ENCODE assay signal across 8 mouse cellular contexts in the genomic region with DNA sequence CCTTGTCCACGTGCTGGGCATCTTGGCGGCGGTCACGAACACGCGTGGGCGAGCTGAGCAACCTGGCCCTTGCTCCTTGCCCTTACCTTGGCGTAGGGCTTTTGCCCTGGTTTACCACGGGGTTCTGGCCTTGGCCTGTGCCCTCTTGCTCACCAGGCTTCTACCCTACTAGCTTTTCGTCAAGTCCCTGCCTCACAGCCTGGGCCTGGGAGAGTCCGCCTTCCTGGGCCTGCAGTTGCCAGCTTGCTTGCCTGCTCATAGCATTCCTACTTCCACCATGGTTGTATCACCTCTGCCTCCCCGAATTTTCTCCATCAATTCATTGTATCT. TPM values are rescaled to one million over a fixed set of nuclear protein-coding genes. Genes with fewer than 3 reads are reported as not detected.
DNase-seq lines count a peak whose midpoint lies in the region; ATAC-seq and TF ChIP-seq lines count a peak whose summit lies in the region.

No protein-coding gene starts in this region.

- ATAC-seq in kidney, embryonic 16.5 days (ENCODE audit: low FRiP score, low TSS enrichment): peak; percentile 21
- ATAC-seq in intestine, embryonic 14.5 days (replicated peaks; ENCODE audit: low FRiP score, low TSS enrichment, low read depth): peak; percentile 16; the same call in 1 of the 2 replicates

- H3K9me3 ChIP-seq in kidney, embryonic 16.5 days (ENCODE audit: low read length): peaks cover 3% of the 10 kb centered on the region; the same call in 1 of the 2 replicates
- no peaks in the 10 kb centered on the region for H3K9me3 ChIP-seq in embryonic facial prominence, embryonic 10.5 days
- H3K9me3 ChIP-seq in intestine, embryonic 14.5 days (ENCODE audit: control insufficient read depth, low read length): no peaks in the 10 kb centered on the region

- peak overlapping the region; percentile 84 for H3K9ac ChIP-seq in kidney, embryonic 16.5 days (replicated peaks; ENCODE audit: low read length)
- H3K9ac ChIP-seq in intestine, embryonic 14.5 days (ENCODE audit: low read length): peak overlapping the region; percentile 74

- TF ChIP-seq POLR2A in myocyte (IDR thresholded peaks at IDR 0.05; ENCODE audit: insufficient read length, low read depth): no peak

- H3K4me1 ChIP-seq in kidney, embryonic 16.5 days (ENCODE audit: insufficient read depth, low read length): peaks cover 31% of the 10 kb centered on the region
- H3K4me1 ChIP-seq in embryonic facial prominence, embryonic 10.5 days: peaks cover 39% of the 10 kb centered on the region
- H3K4me1 ChIP-seq in intestine, embryonic 14.5 days (replicated peaks; ENCODE audit: control insufficient read depth, insufficient read depth, low read length): peaks cover 28% of the 10 kb centered on the region

- peak overlapping the region; percentile 99 for H3K27ac ChIP-seq in kidney, embryonic 16.5 days (ENCODE audit: low read length)
- H3K27ac ChIP-seq in embryonic facial prominence, embryonic 10.5 days (replicated peaks): peak overlapping the region; percentile 96
- H3K27ac ChIP-seq in intestine, embryonic 14.5 days (ENCODE audit: low read depth): peak overlapping the region; percentile 97

- peak overlapping the region; percentile 62 for H3K4me3 ChIP-seq in kidney, embryonic 16.5 days (ENCODE audit: low read length)
- H3K4me3 ChIP-seq in embryonic facial prominence, embryonic 10.5 days: peak overlapping the region; percentile 98
- H3K4me3 ChIP-seq in intestine, embryonic 14.5 days (ENCODE audit: low read depth, low read length): peak overlapping the region; percentile 63
- H3K4me3 ChIP-seq in myocyte: peak overlapping the region; percentile 44

- no peaks in the 10 kb centered on the region for H3K36me3 ChIP-seq in kidney, embryonic 16.5 days (ENCODE audit: insufficient read depth, low read length)
- H3K36me3 ChIP-seq in embryonic facial prominence, embryonic 10.5 days (replicated peaks): no peaks in the 10 kb centered on the region
- H3K36me3 ChIP-seq in intestine, embryonic 14.5 days (ENCODE audit: control insufficient read depth, insufficient read depth, low read length): no peaks in the 10 kb centered on the region
- H3K36me3 ChIP-seq in myocyte (ENCODE audit: control insufficient read depth, insufficient read depth): no peaks in the 10 kb centered on the region

- peak overlapping the region; percentile 89 for H3ac ChIP-seq in myocyte (ENCODE audit: control insufficient read depth, insufficient read length)

- H3K79me2 ChIP-seq in myocyte (ENCODE audit: control insufficient read depth, insufficient read depth): peaks cover 24% of the 10 kb centered on the region

- 4% methylated on average over 12 of the region's 12 CpGs for WGBS in kidney, embryonic 16.5 days
- WGBS in embryonic facial prominence, embryonic 10.5 days: 5% methylated on average over 12 of the region's 12 CpGs
- WGBS in intestine, embryonic 14.5 days: 4% methylated on average over 12 of the region's 12 CpGs

- peak overlapping the region; percentile 96 for H3K4me2 ChIP-seq in kidney, embryonic 16.5 days (replicated peaks; ENCODE audit: low read depth, low read length)
- H3K4me2 ChIP-seq in intestine, embryonic 14.5 days (ENCODE audit: low read length): peak overlapping the region; percentile 98
- peak overlapping the region; percentile 82 for H3K4me2 ChIP-seq in myocyte (ENCODE audit: low read depth)

- DNase-seq in kidney, adult 18-20 months: no peak
- DNase-seq in embryonic facial prominence, embryonic 10.5 days (ENCODE audit: low spot score): no peak
- no peak for DNase-seq in intestine, embryonic 14.5 days (ENCODE audit: low spot score)
- DNase-seq in spleen, adult 18-20 months: no peak
- DNase-seq in cerebellum, postnatal 14 days: no peak
- DNase-seq in urinary bladder, postnatal 36 days (ENCODE audit: low spot score in 2 of 2): no peak

- no peaks in the 10 kb centered on the region for H3K27me3 ChIP-seq in kidney, embryonic 16.5 days (ENCODE audit: insufficient read depth, low read length)
- H3K27me3 ChIP-seq in embryonic facial prominence, embryonic 10.5 days (replicated peaks; ENCODE audit: low read depth, poor library complexity, severe bottlenecking): no peaks in the 10 kb centered on the region
- H3K27me3 ChIP-seq in intestine, embryonic 14.5 days (replicated peaks; ENCODE audit: control insufficient read depth, insufficient read depth, low read length): no peaks in the 10 kb centered on the region
- H3K27me3 ChIP-seq in myocyte (ENCODE audit: control insufficient read depth, insufficient read depth, insufficient read length): no peaks in the 10 kb centered on the region

TF ChIP-seq in myocyte, 11 proteins besides CTCF, POLR2A, EP300 and RAD21:
- TF ChIP-seq MYOG (IDR thresholded peaks at IDR 0.05; ENCODE audit: control insufficient read depth in 1 of 3, insufficient read depth in 1 of 3, insufficient read length in 2 of 3, low read depth in 2 of 3) (no peak), POLR2AphosphoS2 (IDR thresholded peaks at IDR 0.05; ENCODE audit: insufficient read length, low read depth) (no peak), TCF12 (IDR thresholded peaks at IDR 0.05; ENCODE audit: insufficient read depth, poor library complexity, severe bottlenecking) (no peak)
TF ChIP-seq in myocyte: peak in this region for 0.

RNA-seq across cellular contexts. Expression of a gene that starts 0.8 kb away (rescaled TPM):
- polyA plus RNA-seq in kidney, embryonic 16.5 days (2015; fragmentation: Nextera tagmentation; extraction: Ambion mirVana): 11.4 and 12.3 TPM in 2 replicates
- 12.3 and 13.6 TPM in 2 replicates for polyA plus RNA-seq in embryonic facial prominence, embryonic 10.5 days (2016; fragmentation: Nextera tagmentation; extraction: Ambion mirVana)
- 9.0 and 10.0 TPM in 2 replicates for polyA plus RNA-seq in intestine, embryonic 14.5 days (2014; fragmentation: Nextera tagmentation; extraction: Ambion mirVana)
- 12.2 TPM for polyA plus RNA-seq in myocyte (2012; fragmentation: generic; extraction: Trizol)

RNA-seq across cellular contexts. Expression of a gene that starts 52.5 kb away (rescaled TPM):
- 8.5 and 14.5 TPM in 2 replicates for polyA plus RNA-seq in kidney, embryonic 16.5 days (2015; fragmentation: Nextera tagmentation; extraction: Ambion mirVana)
- 10.9 TPM in 2 replicates for polyA plus RNA-seq in embryonic facial prominence, embryonic 10.5 days (2016; fragmentation: Nextera tagmentation; extraction: Ambion mirVana)
- 26.8 and 29.7 TPM in 2 replicates for polyA plus RNA-seq in intestine, embryonic 14.5 days (2014; fragmentation: Nextera tagmentation; extraction: Ambion mirVana)
- polyA plus RNA-seq in myocyte (2012; fragmentation: generic; extraction: Trizol): 8.3 TPM

Comparison
In these comparisons a context has a peak if more than half of its experiments do, and no peak if none do; other contexts are left out.
1. H3K4me3 ChIP-seq: peak in every context shown above with its lines; median percentile 98 in embryonic facial prominence, embryonic 10.5 days; 63 in intestine, embryonic 14.5 days; 62 in kidney, embryonic 16.5 days; 44 in myocyte.